Mouse (Mus musculus): ENCODE measurements around the gene Ctnnb1. TPM values are rescaled to one million over a fixed set of nuclear protein-coding genes. Genes with fewer than 3 reads are reported as not detected.

The Ctnnb1 gene
- polyA plus RNA-seq, 1 experiment from 2014 or later: 454 TPM

GRCm38 (mm10) chr9:120994223-120995155 is 65.5 kb downstream of the Ctnnb1 start:
- Histone ChIP-seq H3K4me1 (ENCODE audit: control insufficient read depth, insufficient read depth, low read length) (peaks cover 13% of the 10 kb centered on the region), H3K4me2 (ENCODE audit: low read depth, low read length) (no peak overlapping the region), H3K4me3 (ENCODE audit: low read length) (no peak overlapping the region), H3K27ac (ENCODE audit: low read length) (no peak overlapping the region), H3K36me3 (ENCODE audit: control insufficient read depth, insufficient read depth, low read length) (no peaks in the 10 kb centered on the region), H3K9me3 (ENCODE audit: control insufficient read depth, low read length) (no peaks in the 10 kb centered on the region), H3K27me3 (replicated peaks; ENCODE audit: control insufficient read depth, insufficient read depth, low read length) (no peaks in the 10 kb centered on the region), H3K9ac (ENCODE audit: low read depth, low read length) (no peak overlapping the region)
- WGBS: 70% methylated on average over 15 of the region's 15 CpGs
- ATAC-seq: no peak

DNA sequence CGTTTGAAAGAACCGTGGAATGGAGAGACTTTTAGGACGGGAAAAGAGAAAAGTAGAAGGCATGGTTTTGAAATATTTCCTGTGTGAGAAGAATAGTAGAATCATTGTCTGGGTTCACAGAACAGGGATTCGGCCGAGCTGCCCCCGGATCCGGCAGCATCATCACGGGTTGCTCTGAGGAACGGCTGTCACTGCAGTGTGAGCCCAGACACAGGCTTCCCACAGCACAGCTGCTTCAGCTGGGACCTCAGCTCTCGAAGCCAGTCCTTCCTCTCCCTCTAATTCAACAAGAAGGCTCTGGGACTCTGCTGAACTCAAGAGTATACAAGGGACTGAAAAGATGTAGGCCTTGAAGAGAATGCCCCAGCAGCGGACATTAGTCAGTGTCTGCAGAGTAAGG is 69.7 kb downstream of the Ctnnb1 start:
- no peaks in the 10 kb centered on the region for H3K9me3 ChIP-seq (ENCODE audit: control insufficient read depth, low read length)
- H3K9ac ChIP-seq (ENCODE audit: low read depth, low read length): no peak overlapping the region
- H3K4me3 ChIP-seq (ENCODE audit: low read length): no peak overlapping the region
- no peak for ATAC-seq
- H3K27me3 ChIP-seq (replicated peaks; ENCODE audit: control insufficient read depth, insufficient read depth, low read length): no peaks in the 10 kb centered on the region
- H3K4me1 ChIP-seq (ENCODE audit: control insufficient read depth, insufficient read depth, low read length): peaks cover 16% of the 10 kb centered on the region
- H3K4me2 ChIP-seq (ENCODE audit: low read depth, low read length): no peak overlapping the region
- no peak overlapping the region for H3K27ac ChIP-seq (ENCODE audit: low read length)
- 62% methylated on average over 11 of the region's 11 CpGs for WGBS
- H3K36me3 ChIP-seq (ENCODE audit: control insufficient read depth, insufficient read depth, low read length): no peaks in the 10 kb centered on the region

DNA sequence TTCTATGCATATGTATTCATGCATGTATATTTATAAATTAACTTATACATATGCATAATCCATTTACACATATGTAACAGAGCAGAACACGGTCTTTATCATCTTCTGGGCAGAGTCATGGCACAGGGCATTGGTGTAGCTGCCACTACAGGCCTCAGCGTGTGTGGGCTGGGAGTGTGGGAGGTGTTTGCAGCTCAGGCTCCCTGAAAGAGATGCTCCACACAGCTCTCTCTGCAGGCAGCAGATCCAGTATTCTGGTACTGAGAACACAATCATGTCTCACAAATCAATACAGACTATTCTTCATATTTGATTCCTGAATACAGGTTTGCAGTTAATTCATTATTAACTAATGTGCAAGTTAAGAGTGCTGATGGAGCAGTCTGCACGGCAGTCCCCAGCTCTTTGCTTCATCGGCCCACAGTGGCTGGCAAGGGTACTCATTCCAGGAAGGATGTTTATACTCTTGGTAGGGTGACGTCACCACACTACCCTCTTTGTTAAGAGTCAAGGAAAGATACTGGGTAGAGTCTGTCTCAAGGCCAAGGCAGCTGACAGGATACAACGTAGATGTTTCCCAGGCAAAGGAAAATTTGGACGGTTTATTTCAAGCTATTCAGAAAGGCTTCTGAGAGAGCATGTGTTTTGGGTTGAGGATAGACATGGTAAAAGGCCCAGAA is 71.8 kb downstream of the Ctnnb1 start:
- peak overlapping the region; percentile 70 for H3K27ac ChIP-seq (ENCODE audit: low read length)
- peak; percentile 67 for ATAC-seq
- no peak overlapping the region for H3K4me3 ChIP-seq (ENCODE audit: low read length)
- no peaks in the 10 kb centered on the region for H3K36me3 ChIP-seq (ENCODE audit: control insufficient read depth, insufficient read depth, low read length)
- H3K9ac ChIP-seq (ENCODE audit: low read depth, low read length): no peak overlapping the region
- no peak overlapping the region for H3K4me2 ChIP-seq (ENCODE audit: low read depth, low read length)
- H3K4me1 ChIP-seq (ENCODE audit: control insufficient read depth, insufficient read depth, low read length): peaks cover 14% of the 10 kb centered on the region
- no peaks in the 10 kb centered on the region for H3K9me3 ChIP-seq (ENCODE audit: control insufficient read depth, low read length)
- no peaks in the 10 kb centered on the region for H3K27me3 ChIP-seq (replicated peaks; ENCODE audit: control insufficient read depth, insufficient read depth, low read length)
- 44% methylated on average over 7 of the region's 7 CpGs for WGBS

DNA sequence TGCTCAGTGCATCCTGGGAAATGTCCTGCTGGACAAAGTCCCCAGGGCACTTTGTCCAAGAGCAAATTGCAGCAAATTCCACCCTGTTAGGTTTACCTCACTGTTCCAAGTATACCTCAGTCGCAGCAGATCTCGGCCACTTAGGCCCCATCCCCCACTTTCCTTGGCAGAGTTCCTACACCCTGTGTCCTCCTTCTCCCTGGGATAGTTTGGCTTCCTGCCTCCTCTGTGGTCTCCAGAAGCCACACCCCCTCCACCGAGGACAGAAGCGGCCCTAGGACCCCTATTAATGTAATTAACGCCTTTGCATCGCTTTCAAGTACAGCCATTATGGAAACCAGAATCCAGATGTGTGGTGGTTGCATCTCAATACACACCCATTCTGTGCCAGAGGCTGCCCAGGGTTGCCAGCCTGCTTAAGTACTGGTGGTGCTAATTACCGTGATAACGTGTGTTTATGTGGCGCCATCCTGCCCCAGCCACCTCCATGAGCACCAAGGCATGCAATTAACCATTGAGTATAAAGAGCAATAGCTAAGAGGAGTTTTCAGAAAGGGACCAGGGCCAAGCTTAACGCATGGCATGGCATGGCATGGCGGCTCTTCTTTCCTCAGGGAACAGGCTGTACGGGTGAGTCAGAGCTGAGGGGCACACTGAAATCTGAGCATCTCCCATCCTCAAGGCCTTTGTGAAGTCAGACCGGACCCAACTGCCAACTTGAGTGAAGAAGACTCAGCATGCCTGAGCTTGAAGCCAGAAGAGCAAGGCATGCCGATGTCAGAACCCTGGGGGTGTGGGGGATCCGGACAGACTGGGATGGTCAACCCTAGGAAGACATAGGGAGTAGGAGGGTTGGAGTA is 72.9 kb downstream of the Ctnnb1 start:
- no peak overlapping the region for H3K9ac ChIP-seq (ENCODE audit: low read depth, low read length)
- H3K36me3 ChIP-seq (ENCODE audit: control insufficient read depth, insufficient read depth, low read length): no peaks in the 10 kb centered on the region
- H3K27me3 ChIP-seq (replicated peaks; ENCODE audit: control insufficient read depth, insufficient read depth, low read length): no peaks in the 10 kb centered on the region
- H3K27ac ChIP-seq (ENCODE audit: low read length): 0 out of 2 replicates have a peak overlapping the region, but pooled peaks have one; percentile 70
- peaks cover 14% of the 10 kb centered on the region for H3K4me1 ChIP-seq (ENCODE audit: control insufficient read depth, insufficient read depth, low read length)
- no peaks in the 10 kb centered on the region for H3K9me3 ChIP-seq (ENCODE audit: control insufficient read depth, low read length)
- H3K4me3 ChIP-seq (ENCODE audit: low read length): no peak overlapping the region
- peak; percentile 34 for ATAC-seq
- WGBS: 63% methylated on average over 15 of the region's 15 CpGs
- no peak overlapping the region for H3K4me2 ChIP-seq (ENCODE audit: low read depth, low read length)

- no peak overlapping the region for H3K9ac ChIP-seq (ENCODE audit: low read depth, low read length)
- H3K4me2 ChIP-seq (ENCODE audit: low read depth, low read length): no peak overlapping the region
- H3K27me3 ChIP-seq (replicated peaks; ENCODE audit: control insufficient read depth, insufficient read depth, low read length): no peaks in the 10 kb centered on the region
- ATAC-seq: no peak
- WGBS: 66% methylated on average over 7 of the region's 7 CpGs
- no peak overlapping the region for H3K4me3 ChIP-seq (ENCODE audit: low read length)
- H3K36me3 ChIP-seq (ENCODE audit: control insufficient read depth, insufficient read depth, low read length): no peaks in the 10 kb centered on the region
- H3K9me3 ChIP-seq (ENCODE audit: control insufficient read depth, low read length): no peaks in the 10 kb centered on the region
- peaks cover 18% of the 10 kb centered on the region for H3K4me1 ChIP-seq (ENCODE audit: control insufficient read depth, insufficient read depth, low read length)
- H3K27ac ChIP-seq (ENCODE audit: low read length): no peak overlapping the region
Measured at GRCm38 (mm10) chr9:121005961-121006360, 76.9 kb downstream of the Ctnnb1 start.

Small RNAs within 50 kb of the gene (microRNA-seq; reads per million reads assigned to microRNA genes)
- gene Mir7090: not detected

All from intestine, embryonic 16.5 days (tissue).